Mouse (Mus musculus) heart, postnatal 10 days (tissue): ENCODE measurements around the gene Clns1a. TPM values are rescaled to one million over a fixed set of nuclear protein-coding genes. Genes with fewer than 3 reads are reported as not detected.

Experiments used
- DNase-seq, 2 experiments: peaks; one replicate each; pipeline ENCODE4 v3.0.0; 2021
- intact Hi-C: fragments of 180-260 bp; cut with DNase I; formaldehyde crosslinking; loops from one replicate; pipeline ENCODE4 v1.15.1; 2025
- total RNA-seq, 2 experiments: library from RNA; stranded (reverse); gene quantifications; 2 replicates each; pipeline ENCODE4 v1.2.3; 2021

The Clns1a gene
- total RNA-seq: 10 to 100 TPM; 33.3 to 40.5 TPM

DNA sequence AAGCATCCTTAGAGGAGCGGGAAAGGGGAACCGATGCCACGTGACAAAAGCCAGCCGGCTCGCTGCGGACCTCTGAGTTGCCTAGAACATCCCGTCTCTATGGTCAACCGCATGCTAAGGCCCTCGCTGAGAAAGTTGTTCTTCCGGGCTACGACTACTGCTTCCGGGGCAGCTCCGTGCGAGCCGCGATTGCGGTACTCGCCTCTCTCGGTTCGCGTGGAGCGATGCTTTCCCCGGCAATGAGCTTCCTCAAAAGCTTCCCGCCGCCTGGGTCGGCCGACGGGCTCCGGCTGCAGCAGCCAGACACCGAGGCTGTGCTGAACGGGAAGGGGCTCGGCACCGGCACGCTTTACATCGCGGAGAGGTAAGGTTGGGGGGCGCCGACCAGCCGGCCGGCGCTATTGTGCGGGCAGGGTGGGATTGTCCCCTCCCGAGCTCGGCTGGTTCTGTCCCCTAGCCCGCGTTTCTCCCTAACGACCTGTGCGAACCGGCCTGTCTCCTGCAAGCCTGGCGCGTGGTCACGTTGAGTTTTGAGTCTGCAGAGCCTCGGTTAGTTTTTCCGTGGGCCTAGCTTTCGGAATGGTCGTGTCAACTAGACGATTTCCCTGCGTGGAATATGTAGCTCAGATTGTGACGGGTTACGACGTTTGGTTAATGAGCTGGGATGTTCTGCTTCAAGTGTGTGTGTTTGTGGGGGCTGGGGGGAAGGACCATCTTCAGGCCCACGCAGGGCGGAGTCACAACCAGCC is at the start of gene Clns1a:
TSS of gene Clns1a (plus strand) at position 129 of the 749 bp plus-strand sequence.
- intact Hi-C loops: loop anchor here (5.0 kb wide), 2 partner anchors 119 to 214 kb away; partner anchors contain the start of genes Aamdc, Ints4 and Rsf1
- DNase-seq: peak; percentile 94 to 97

DNA sequence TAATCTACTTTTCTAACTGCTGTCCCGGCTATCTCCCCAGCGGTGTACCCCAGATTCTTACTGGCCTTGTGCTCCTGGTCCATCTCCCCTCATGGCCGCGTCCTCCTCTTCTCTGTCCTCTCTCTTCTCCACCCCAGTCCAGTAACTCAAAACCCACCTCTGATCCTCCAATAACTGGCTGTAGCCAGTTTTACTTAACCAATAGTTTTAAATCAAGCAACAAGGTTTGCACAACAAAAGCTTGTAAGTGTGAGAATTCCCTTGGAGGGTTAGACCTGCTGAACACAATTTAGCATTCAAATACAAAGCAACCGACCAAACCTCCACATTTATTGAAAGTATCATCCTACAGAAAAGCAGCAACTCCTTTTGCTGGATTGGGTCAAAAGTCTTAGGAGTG is 48.8 kb upstream of the Clns1a start:
- DNase-seq: no peak
- intact Hi-C loops: no loop called here

DNA sequence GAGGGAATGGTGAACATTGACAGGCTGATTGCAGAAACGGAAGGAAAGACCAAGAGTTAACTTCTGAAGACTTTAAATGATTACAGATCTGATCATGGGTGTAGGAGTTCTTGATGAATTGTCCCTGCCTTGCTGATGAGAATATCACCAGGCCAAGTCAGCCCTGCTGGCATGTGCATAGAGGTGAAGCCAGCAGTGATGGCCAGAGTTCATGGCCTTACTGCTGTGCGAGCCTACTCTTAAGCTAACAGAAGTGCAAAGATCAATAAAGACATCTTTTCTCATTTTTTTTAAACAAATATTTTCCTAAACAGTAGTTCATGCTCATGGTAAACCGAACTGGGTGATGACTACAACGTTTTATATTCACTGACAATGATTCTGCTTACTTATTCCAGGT is 45.7 kb upstream of the Clns1a start:
- intact Hi-C loops: no loop called here
- DNase-seq: no peak

DNA sequence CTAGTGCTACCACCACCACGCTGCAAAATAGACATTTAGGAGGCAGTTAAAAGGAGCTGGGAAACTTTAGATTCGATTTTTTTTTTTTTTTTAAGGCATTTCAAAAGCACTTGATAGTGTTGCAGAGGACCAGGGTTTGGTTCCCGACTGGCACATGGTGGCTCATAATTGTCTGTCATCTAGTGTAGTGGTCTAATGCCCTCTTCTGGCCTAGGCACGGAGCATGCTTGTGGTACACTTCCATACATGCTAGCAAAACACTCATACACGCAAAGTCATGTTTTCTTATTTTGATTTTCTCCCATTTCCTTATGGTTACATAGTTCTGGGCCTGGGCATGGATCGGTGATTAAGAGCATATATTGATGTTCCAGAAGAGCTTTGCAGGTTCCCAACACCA is 40.3 kb upstream of the Clns1a start:
- DNase-seq: no peak
- intact Hi-C loops: loop anchor here (5.0 kb wide), 1 partner anchor 74 kb away; no protein-coding TSS in a partner anchor

DNA sequence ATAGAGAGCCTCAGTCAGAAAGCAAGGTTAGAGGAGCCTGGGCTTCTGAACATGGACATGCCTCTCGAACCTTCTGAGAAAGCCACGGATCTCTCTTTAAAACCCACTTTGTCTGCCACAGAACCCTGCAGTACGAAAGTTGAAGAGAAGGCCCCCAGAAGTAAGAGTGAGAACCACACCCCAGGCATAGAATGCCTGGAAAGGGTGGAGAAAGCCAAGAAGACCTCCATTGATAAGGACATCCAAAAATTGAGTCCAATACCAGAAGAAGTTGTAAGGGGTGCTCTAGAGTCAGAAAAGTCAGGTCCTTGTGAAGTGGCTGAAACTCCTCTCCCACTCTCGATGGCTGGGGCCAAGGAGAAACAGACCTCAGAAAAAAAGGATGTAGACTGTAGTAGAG is 34.8 kb upstream of the Clns1a start:
- intact Hi-C loops: no loop called here
- no peak for DNase-seq

DNA sequence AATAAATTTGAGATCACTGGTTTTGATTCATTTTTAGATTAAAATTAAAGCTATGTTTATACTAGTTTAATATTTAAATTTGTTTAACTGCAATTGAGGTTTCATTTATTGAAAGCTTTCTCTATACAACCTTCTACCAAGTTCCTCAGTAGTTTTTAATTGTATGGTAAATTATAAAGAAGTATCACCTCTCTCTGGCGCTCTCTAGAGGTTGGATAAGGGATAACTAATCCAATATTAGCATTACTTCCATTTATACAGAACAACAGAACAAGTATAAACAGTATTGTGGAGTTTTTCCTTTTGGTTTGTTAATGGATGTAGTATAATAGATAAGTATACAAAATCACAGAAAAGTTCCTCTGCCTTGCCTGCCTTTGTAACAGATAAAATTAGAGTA is 17.2 kb upstream of the Clns1a start:
- intact Hi-C loops: loop anchor here (2.0 to 5.0 kb wide), 2 partner anchors 102 to 254 kb away; partner anchors contain the start of genes Aamdc and Rsf1

DNA sequence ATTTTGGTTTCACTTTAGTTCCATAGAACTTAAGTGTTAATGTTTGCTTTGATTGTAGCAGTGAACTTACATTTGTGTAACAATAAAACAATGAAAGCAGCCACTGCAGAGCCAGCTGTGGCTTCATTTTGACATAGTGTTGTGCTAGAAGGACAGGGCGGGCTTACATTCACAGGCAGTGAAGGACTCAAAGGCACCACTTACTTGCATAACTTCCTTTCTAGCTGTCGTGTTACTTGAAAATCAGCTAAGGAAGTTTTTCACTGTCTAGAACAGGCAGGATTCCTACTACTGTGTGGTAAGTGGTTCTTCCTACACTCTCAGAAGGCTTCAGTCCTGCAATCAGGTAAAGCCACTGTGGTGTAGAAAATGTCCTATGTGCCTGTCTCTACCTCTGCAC is 8.6 kb upstream of the Clns1a start:
- intact Hi-C loops: no loop called here
- no peak for DNase-seq

More for the DNA sequence above, 17.2 kb upstream of the Clns1a start:
- peak in 1 of 2 experiments; percentile 24 for DNase-seq

DNA sequence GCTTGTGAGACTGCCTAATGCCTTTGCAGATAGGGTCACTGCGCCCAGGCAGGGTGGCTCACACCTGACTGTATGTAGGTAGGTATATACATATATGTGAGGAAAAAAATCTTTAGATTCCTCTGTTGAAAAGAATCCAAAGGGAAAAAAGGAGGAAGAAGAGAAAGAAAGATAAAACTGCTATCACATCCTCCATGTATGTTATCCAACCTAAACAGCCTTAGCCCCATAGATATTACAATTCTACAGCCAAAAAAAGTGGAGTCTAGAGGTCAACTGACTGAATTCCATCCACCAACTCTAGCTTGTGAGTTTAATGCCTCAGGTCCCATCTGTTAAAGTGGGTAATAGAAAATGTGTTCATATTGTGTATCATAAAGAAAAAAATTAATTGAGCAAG is 993 bp upstream of the Clns1a start:
- no peak for DNase-seq
- intact Hi-C loops: loop anchor here (5.0 kb wide), 2 partner anchors 118 to 213 kb away; partner anchors contain the start of genes Aamdc, Ints4 and Rsf1

DNA sequence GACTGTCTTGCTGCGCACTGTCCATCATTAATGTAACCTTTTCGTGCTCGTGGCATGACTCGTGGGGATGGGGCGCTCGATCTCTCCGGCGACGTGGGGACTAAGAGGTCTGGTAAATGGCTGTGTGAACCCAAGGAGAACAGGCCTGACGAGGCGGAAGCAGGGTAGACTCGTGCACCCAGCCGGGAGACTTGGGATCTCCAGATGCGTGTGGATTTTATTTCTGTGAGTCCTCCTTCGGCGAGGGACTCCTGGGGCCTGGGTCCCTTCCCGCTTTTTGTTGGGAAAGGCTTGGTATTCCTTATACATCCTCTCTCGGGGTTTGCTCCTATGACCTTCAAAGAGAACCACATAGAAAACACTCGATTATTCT is 315 bp upstream of the Clns1a start:
- DNase-seq: no peak

DNA sequence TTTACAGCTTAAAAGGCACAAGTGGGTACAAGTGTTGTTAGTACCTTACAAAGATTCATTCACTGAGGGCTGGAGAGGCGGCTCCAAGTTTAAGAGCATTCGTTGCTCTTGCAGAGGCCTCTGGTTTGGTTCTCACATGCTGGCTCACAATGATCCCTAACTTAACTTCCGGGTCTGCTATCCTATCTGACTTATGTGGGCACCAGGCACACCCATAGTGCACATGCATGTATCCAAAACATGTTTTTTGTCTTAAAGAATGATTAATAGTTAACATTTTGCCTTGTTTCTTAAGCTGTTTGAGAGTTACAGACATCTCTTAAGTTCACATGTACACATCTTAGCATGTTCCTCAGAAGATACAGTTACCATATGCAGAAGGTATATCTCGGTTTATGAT is 3.7 kb downstream of the Clns1a start:
- intact Hi-C loops: no loop called here
- no peak for DNase-seq

More for the DNA sequence above, 315 bp upstream of the Clns1a start:
- intact Hi-C loops: loop anchor here (5.0 kb wide), 2 partner anchors 119 to 214 kb away; partner anchors contain the start of genes Aamdc, Ints4 and Rsf1

DNA sequence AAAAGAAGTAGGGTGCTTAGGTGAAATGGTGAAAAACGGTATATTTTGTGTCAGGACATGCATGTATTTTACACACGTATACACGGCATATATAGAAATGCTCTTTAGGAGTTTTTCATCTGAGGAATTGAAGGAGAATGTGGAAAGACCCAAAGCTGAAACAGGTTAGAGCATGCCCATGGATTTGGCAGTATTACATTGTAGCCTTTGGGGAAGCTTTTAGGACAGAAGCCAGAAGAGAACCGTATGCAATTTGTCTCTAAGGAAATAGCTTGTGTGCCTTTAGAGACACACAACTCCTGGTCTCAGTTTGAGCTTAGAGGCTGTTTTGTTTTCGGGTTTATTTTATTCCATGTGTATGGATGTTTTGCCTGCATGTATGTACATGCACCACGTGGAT is 4.7 kb downstream of the Clns1a start:
- no peak for DNase-seq
- intact Hi-C loops: no loop called here

DNA sequence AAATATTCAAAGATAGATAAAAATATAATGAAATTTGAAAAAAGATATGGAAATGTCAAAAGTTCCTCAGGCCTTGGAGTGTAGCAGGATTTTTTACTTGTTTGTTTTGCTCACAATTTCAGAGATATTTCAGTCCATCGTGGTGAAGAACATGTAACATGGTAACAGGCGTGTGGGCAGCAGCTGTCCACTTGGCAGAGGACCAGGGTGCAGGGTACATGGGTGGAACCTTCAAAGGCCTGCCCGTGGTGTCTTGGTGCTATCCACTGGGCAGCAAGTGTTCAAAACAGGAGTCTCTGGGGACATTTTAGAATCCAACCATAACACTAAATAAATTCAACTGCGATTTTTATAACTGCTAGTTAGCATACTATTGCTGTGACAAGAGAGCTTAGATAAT is 10.7 kb downstream of the Clns1a start:
- no peak for DNase-seq
- intact Hi-C loops: no loop called here

DNA sequence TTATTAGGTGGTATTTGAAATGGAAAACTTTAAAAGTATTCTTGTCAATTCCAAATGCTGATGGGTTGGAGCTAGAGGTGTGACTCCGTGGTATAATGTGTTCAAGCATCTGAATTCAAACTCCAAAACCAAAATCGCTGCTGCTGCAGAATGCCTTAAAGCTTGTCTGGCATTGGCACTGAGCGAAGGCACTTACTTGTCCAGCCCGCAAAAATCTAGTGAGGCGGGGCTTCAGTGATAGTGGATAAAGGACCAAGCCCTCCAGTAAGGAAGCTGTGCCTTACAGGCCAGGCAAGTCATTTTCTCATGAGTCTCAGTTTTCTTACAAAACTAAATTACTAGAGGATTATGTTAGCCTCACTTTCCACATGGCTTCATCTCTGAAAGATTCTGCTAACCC is 11.4 kb downstream of the Clns1a start:
- DNase-seq: no peak
- intact Hi-C loops: no loop called here

DNA sequence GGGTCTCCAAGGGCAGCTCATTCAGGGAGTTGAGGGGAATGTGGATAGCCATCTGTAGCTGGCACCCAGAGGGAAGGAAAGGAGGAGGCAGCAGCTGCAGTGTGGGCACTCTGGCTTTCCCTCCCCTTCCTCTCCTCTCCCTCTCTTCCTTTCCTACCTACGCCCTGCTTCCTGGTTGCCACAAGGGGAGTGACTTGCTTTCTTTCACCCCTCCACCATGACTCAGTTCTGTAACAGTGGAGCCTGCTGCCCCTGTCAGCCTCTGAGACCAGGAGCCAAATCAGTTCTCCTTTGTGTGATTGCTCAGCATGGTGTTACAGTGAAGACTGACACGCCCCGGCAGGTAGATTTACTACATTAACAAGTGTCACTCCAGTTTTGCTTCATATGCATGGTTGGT is 12.8 kb downstream of the Clns1a start:
- intact Hi-C loops: no loop called here
- DNase-seq: no peak

DNA sequence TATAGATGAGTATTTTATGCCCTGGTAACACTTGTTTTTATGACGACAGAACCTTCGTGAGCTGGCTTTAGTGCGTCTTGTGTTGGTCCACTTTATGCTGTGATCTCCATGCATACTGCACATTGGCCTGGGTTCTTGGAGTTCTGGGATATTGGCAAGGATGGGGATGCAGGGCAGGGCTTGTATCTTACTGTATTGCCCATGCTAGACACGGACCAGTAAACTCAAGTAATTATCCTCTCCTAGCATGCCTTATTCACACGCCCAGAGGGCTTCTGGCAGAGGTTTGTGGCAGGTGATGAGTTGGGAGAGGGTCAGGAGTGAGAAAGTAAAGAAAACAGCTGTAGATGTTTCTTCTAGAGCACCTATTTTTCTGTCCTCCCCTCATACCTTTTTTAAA is 18.2 kb downstream of the Clns1a start:
- intact Hi-C loops: no loop called here
- DNase-seq: no peak

DNA sequence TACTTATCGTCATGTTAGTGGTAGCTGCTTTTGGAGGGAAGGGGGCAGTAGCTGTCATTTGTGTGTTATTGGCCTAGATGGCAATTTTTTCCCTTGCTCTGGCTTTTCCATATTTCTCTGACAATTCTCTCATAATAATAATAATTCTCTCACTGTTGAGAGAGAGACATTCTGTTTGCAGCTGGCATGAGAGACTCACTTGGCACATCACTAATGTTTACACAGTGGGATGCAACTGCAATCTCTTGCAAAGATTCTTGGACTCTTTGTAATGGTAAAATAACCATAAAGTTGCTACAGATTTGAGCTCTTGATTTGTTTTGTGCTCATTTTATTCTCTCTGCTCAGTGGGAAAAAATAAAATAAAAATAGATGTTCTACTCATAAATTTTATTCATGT is 20.9 kb downstream of the Clns1a start:
- intact Hi-C loops: no loop called here

DNA sequence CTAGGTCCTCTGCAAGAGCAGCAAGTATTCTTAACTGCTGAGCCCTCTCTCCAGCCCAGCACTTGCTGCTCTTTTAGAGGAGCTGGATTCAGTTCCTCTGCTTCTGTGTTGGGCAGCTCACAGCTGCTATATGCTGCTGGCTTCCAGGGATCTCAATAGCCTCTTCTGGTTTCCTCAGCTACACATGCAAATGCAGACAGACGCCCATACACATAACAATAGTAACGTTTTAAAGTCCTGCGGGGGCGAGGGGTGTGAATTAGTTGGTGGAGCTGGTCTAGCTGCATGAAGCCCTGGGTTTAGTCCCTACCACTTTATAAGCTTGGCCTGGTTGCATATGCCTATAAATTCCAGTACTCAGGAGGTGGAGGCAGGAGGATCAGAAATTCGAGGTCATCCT is 22.6 kb downstream of the Clns1a start:
- no peak for DNase-seq
- intact Hi-C loops: no loop called here

More for the DNA sequence above, 20.9 kb downstream of the Clns1a start:
- no peak for DNase-seq

DNA sequence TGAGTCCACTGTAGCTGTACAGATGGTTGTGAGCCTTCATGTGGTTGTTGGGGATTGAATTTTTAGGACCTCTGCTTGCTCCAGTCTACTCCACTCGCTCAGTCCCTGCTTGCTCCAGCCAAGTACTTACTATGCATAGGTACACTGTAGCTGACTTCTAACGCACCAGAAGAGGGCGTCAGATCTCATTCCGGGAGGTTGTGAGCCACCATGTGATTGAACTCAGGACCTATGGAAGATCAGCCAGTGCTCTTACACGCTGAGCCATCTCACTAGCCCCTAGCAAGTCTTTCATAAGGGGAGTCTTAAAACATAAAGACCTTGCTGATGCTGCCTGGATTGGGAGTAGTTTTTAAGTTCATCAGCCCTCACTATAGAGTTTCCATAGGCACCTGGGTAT is 23.7 kb downstream of the Clns1a start:
- intact Hi-C loops: no loop called here
- no peak for DNase-seq

DNA sequence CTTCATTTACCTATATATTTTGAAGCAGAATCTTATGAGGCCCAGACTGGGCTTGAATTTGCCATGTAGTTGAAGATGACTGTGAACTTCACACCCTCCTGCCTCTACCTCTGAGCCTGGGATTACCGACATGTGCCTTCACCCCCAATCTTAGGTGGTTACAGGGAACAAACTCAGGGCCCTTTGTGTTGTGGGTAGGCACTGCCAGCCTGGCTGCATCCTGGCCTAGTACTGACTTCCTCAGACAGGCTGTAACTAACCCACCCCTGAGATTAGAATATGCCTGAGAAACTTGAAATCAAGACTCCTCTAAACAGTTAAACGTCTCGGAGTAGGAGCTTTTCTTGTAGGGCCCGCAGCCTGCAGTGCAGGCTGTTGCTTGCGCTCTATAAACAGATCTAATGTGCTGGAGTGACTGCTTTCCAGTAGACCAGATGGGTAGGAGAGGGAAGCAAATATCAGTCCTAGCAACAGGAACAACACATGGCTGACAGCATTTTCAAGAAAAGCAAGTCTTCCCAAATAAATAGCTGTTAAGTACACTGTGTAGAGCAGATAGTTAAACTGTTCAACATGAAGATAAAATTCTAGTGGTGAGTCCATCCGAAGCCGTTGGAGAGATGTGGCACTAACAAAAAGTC is 26.0 kb downstream of the Clns1a start:
- DNase-seq: no peak
- intact Hi-C loops: no loop called here

DNA sequence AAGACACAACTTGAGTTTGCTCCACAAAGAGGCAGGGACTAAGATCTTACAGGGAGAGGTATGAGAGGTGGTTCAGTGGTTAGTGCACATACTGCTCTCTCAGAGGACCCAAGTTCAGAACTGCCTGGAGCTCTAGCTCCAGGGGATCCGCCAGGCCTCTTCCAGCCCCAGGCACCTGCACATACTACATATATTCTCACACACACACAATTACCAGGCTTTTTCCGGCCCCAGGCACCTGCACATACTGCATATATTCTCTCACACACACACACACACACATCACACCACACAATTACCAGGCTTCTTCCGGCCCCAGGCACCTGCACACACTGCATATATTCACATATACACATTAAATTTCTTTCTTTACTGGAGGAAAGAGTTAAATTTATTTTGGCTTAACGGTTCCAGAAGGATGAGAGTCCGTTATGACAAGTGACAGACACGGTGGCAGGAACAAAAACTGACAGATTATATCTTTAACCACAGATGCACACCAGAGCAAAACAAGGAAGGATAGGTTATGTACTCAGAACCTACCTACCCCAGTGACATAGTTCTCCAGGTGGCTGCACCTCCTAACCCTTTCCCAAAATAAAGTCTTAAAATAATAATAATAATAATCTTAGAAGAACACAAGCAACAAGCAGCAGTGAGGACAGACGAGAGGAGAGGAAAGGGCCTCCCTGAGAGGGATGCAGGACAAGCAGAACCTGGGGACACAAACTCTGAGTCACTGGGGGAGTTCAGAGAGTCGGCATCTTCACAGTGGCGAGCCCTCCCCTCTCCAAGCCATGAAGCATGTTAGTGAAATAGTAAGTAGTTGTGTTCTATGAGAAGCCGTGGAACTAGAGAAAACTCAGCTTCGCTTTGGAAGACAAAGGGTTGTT is 27.5 kb downstream of the Clns1a start:
- intact Hi-C loops: no loop called here
- DNase-seq: no peak

DNA sequence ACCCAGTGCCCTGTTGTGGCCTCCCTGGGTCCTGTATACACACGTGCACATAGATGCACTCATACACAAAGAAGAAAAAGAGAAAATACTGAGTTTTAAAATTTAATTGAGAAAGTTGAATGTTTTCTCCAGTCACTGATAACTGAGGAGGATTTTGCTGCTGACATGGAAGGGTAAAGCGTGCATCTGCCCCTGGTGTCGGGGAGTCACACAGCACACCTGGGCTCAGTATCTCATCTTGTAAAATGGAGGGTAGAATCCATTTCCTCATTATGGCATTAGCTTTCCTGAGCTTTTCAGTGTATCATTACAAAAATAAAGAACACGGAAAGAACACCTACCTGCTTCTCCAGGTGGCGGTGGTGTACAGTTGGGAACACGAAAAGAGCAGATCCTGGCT is 29.0 kb downstream of the Clns1a start:
- intact Hi-C loops: no loop called here
- DNase-seq: no peak
